21 mouse cellular contexts compared by ENCODE assay signal in the genomic region with DNA sequence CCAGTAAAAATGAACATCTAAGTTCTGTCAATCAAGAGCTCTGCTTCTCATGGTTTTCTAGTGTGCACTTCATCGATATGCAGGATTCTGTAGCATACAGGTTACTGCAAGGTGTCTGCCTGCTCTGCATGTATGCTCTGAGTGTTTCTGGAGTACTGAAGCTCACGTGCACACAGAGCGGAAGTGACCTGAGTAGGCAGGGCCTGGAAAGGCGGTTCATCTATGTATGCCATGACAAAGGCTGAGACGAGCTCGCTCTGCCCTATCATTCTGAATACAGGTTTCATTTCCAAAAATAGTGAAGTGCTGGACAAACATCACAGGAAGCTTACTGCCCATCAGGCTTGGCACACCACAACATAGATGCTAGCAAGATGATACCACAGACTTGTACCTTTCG.
DNase-seq lines count a peak whose midpoint lies in the region; TF ChIP-seq lines count a peak whose summit lies in the region.
"Had no signal": no experiment of that assay in that cellular context is flagged by ENCODE, and none has a peak within 500 bp of the region (broad histone marks: within the 10 kb centered on the region; RNA-seq: fewer than 3 reads in every experiment).

No protein-coding gene starts in this region.

- H3K9me3 ChIP-seq in limb, embryonic 10.5 days (replicated peaks) = no peaks in the 10 kb centered on the region
- H3K9me3 ChIP-seq: embryonic facial prominence, embryonic 13.5 days; forebrain, embryonic 13.5 days; G1E; heart, embryonic 13.5 days; hindbrain, embryonic 15.5 days had no signal

- no peak for DNase-seq in gastrocnemius, adult 2 months
- DNase-seq in gastrocnemius, adult 8-10 months (ENCODE audit: low spot score in 2 of 2) = no peak
- DNase-seq in CD4-positive helper T cell, adult 2 months (ENCODE audit: low read depth, low spot score) = peak; percentile 83
- peak; percentile 84 for DNase-seq in T-cell, adult 2 months (ENCODE audit: low spot score)
- DNase-seq in limb, embryonic 10.5 days (ENCODE audit: low spot score) = peak; percentile 24
- no peak for DNase-seq in left cerebral cortex, postnatal 14 days (ENCODE audit: low spot score in 2 of 2)
- no peak for DNase-seq in ovary, postnatal 14 days (ENCODE audit: low spot score)
- DNase-seq: adrenal gland, postnatal 14 days; B cell, adult 2 months; cerebellum, adult 18-20 months; cerebellum, adult 9-11 months; cerebellum, postnatal 36 days; forebrain, postnatal 0 days; gastrocnemius, postnatal 36 days; heart, adult 11 months; heart, postnatal 36 days had no signal

- H3K4me1 ChIP-seq in limb, embryonic 10.5 days = no peaks in the 10 kb centered on the region
- H3K4me1 ChIP-seq: embryonic facial prominence, embryonic 13.5 days; forebrain, embryonic 13.5 days; hindbrain, embryonic 15.5 days had no signal

- TF ChIP-seq CTCF in gastrocnemius, adult 2 months (IDR thresholded peaks at IDR 0.05) = no peak

- H3K4me3 ChIP-seq in gastrocnemius, adult 2 months = no peak overlapping the region
- no peak overlapping the region for H3K4me3 ChIP-seq in limb, embryonic 10.5 days
- H3K4me3 ChIP-seq: embryonic facial prominence, embryonic 13.5 days; forebrain, embryonic 13.5 days; heart, embryonic 13.5 days; hindbrain, embryonic 15.5 days had no signal

- peaks cover 30% of the 10 kb centered on the region for H3K36me3 ChIP-seq in limb, embryonic 10.5 days

- no peaks in the 10 kb centered on the region for H3K27me3 ChIP-seq in limb, embryonic 10.5 days (ENCODE audit: low read depth, poor library complexity, severe bottlenecking)
- H3K27me3 ChIP-seq: embryonic facial prominence, embryonic 13.5 days; forebrain, embryonic 13.5 days; heart, embryonic 13.5 days; hindbrain, embryonic 15.5 days had no signal

- peak overlapping the region; percentile 55; the same call in 1 of the 2 replicates for H3K27ac ChIP-seq in gastrocnemius, adult 2 months
- no peak overlapping the region for H3K27ac ChIP-seq in limb, embryonic 10.5 days
- H3K27ac ChIP-seq: embryonic facial prominence, embryonic 13.5 days; forebrain, embryonic 13.5 days; heart, embryonic 13.5 days; hindbrain, embryonic 15.5 days had no signal

- 94% methylated on average over 7 of the region's 7 CpGs for WGBS in limb, embryonic 10.5 days

- intact Hi-C loops in gastrocnemius, adult 2 months (cut with DNase I) = loop anchor here (5.0 to 10.0 kb wide), 2 partner anchors 75 to 122 kb away; partner anchors contain the start of genes Man1a2 and Tent5c
- intact Hi-C loops in left cerebral cortex, postnatal 14 days (cut with DNase I) = no loop called here

Comparison
In these comparisons a context has a peak if more than half of its experiments do, and no peak if none do; other contexts are left out.
1. DNase-seq: peak in CD4-positive helper T cell, adult 2 months (single experiment), T-cell, adult 2 months (single experiment) and limb, embryonic 10.5 days (single experiment); none in gastrocnemius, adult 2 months (single experiment), gastrocnemius, adult 8-10 months (0 of 2), left cerebral cortex, postnatal 14 days (0 of 2) and ovary, postnatal 14 days (single experiment).